Mouse (Mus musculus): ENCODE results near the gene Faim. TPM values are rescaled to one million over a fixed set of nuclear protein-coding genes. Genes with fewer than 3 reads are reported as not detected.

Gene Faim
- polyA plus RNA-seq, 1 experiment from 2014 or later = 8.0 TPM

Other genes with a start within 250 kb of the Faim start
- gene Prr23a1, start 143.9 kb upstream of the Faim start, polyA plus RNA-seq (2015; fragmentation: Nextera tagmentation; extraction: Ambion mirVana) = not detected in 2 replicates
- not detected in 2 replicates for gene Prr23a2, start 129.9 kb upstream of the Faim start, polyA plus RNA-seq (2015; fragmentation: Nextera tagmentation; extraction: Ambion mirVana)
- gene Prr23a3, start 121.6 kb upstream of the Faim start, polyA plus RNA-seq (2015; fragmentation: Nextera tagmentation; extraction: Ambion mirVana) = not detected in 2 replicates
- not detected in 2 replicates for gene 7420426K07Rik, start 83.3 kb upstream of the Faim start, polyA plus RNA-seq (2015; fragmentation: Nextera tagmentation; extraction: Ambion mirVana)
- not detected in 2 replicates for gene Foxl2, start 31.1 kb upstream of the Faim start, polyA plus RNA-seq (2015; fragmentation: Nextera tagmentation; extraction: Ambion mirVana)
- 0.15 TPM in 1 of 2 replicates, not detected in the other for gene Gm1123, start 49.3 kb downstream of the Faim start, polyA plus RNA-seq (2015; fragmentation: Nextera tagmentation; extraction: Ambion mirVana)
- 1.7 and 1.8 TPM in 2 replicates for gene Pik3cb, start 154.2 kb downstream of the Faim start, polyA plus RNA-seq (2015; fragmentation: Nextera tagmentation; extraction: Ambion mirVana)

All from liver, embryonic 16.5 days (tissue).